Mouse (Mus musculus) stomach, embryonic 16.5 days (tissue): Measurements from ENCODE around the gene S100a16. TPM values are rescaled to one million over a fixed set of nuclear protein-coding genes. Genes with fewer than 3 reads are reported as not detected.

Experiments
- ATAC-seq: fragments of 200-750 bp; cut with Nextera tagmentation; 2 replicates; pipeline ENCODE4 v1.8.0; 2017; ENCODE audit warnings: moderate number of reproducible peaks, moderate TSS enrichment; ENCODE audit not compliant: insufficient read depth, low FRiP score
- H3K27ac ChIP-seq: fragments of 300-500 bp; sonication (generic); 2 replicates; pipeline ENCODE4 v1.5.1; 2014; ENCODE audit warnings: low read length
- H3K27me3 ChIP-seq: fragments of 300-500 bp; sonication (generic); 2 replicates; pipeline ENCODE4 v1.6.1; 2014; ENCODE audit warnings: low read length, control low read depth, mixed read lengths; ENCODE audit not compliant: control insufficient read depth, insufficient read depth
- H3K36me3 ChIP-seq: fragments of 300-500 bp; sonication (generic); 2 replicates; pipeline ENCODE4 v1.6.1; 2014; ENCODE audit warnings: low read length; ENCODE audit not compliant: control insufficient read depth, insufficient read depth
- H3K4me1 ChIP-seq: fragments of 300-500 bp; sonication (generic); 2 replicates; pipeline ENCODE4 v1.6.1; 2014; ENCODE audit warnings: low read length, control low read depth, mixed read lengths; ENCODE audit not compliant: control insufficient read depth, insufficient read depth
- H3K4me2 ChIP-seq: fragments of 300-500 bp; sonication (generic); 2 replicates; pipeline ENCODE4 v1.6.1; 2014; ENCODE audit warnings: low read depth, low read length, mixed read lengths
- H3K4me3 ChIP-seq: fragments of 300-500 bp; sonication (generic); replicated peaks from 2 replicates; pipeline ENCODE4 v1.5.1; 2014; ENCODE audit warnings: mild to moderate bottlenecking, low read length
- H3K9ac ChIP-seq: fragments of 300-500 bp; sonication (generic); 2 replicates; pipeline ENCODE4 v1.6.1; 2014; ENCODE audit warnings: low read length
- H3K9me3 ChIP-seq: fragments of 300-500 bp; sonication (generic); replicated peaks from 2 replicates; pipeline ENCODE4 v1.6.1; 2016; ENCODE audit warnings: low read length, control low read depth; ENCODE audit not compliant: control insufficient read depth
- WGBS: fragments of 180-500 bp; shearing (Covaris S2); extraction: QIAGEN DNeasy Blood & Tissue Kit; methylation state at CpG from one replicate; pipeline ENCODE4 v1.1.7; 2014; 5-methylcytosine and 5-hydroxymethylcytosine counted together
- polyA plus RNA-seq: library from polyadenylated mRNA; unstranded; fragments of >200 nt; fragmentation: Nextera tagmentation; extraction: Ambion mirVana; gene quantifications from 2 replicates; pipeline ENCODE4 v1.2.1, GENCODE M21; 2015

S100a16 gene
- polyA plus RNA-seq = 407 and 487 TPM in 2 replicates

GRCm38 (mm10) chr3:90537141-90537904 is at the start of gene S100a16:
Gene S100a16, plus strand, starts transcription at chr3:90537254.
- H3K27ac ChIP-seq = peak within 1 kb of the TSS; percentile 86
- WGBS = 31% methylated on average over 10 of the region's 10 CpGs
- no peaks in the 10 kb centered on the region for H3K36me3 ChIP-seq
- peak within 1 kb of the TSS; percentile 51 for H3K4me2 ChIP-seq
- no peaks in the 10 kb centered on the region for H3K9me3 ChIP-seq
- H3K4me1 ChIP-seq = peaks cover 13% of the 10 kb centered on the region; the same call in 1 of the 2 replicates
- H3K27me3 ChIP-seq = no peaks in the 10 kb centered on the region
- peak; percentile 86 for ATAC-seq
- peak within 1 kb of the TSS; percentile 63 for H3K9ac ChIP-seq
- H3K4me3 ChIP-seq = peak within 1 kb of the TSS; percentile 35

GRCm38 (mm10) chr3:90488576-90488975 is 48.5 kb upstream of the S100a16 start:
- H3K9me3 ChIP-seq = no peaks in the 10 kb centered on the region
- WGBS = 76% methylated on average over 6 of the region's 6 CpGs
- no peaks in the 10 kb centered on the region for H3K27me3 ChIP-seq
- no peak for ATAC-seq
- H3K4me3 ChIP-seq = no peak overlapping the region
- no peak overlapping the region for H3K4me2 ChIP-seq
- H3K27ac ChIP-seq = no peak overlapping the region
- H3K36me3 ChIP-seq = peaks cover 8% of the 10 kb centered on the region
- H3K9ac ChIP-seq = no peak overlapping the region
- peaks cover 8% of the 10 kb centered on the region for H3K4me1 ChIP-seq

GRCm38 (mm10) chr3:90490696-90491256 is 46.3 kb upstream of the S100a16 start, which contains the start of gene Snapin:
Gene Snapin, minus strand, starts transcription at chr3:90491033.
- H3K9me3 ChIP-seq = no peaks in the 10 kb centered on the region
- H3K27ac ChIP-seq = peak within 1 kb of the TSS; percentile 84
- H3K4me1 ChIP-seq = peaks cover 8% of the 10 kb centered on the region
- peak; percentile 98 for ATAC-seq
- peaks cover 11% of the 10 kb centered on the region for H3K36me3 ChIP-seq
- under 1% methylated on average over 37 of the region's 37 CpGs for WGBS
- no peaks in the 10 kb centered on the region for H3K27me3 ChIP-seq
- peak within 1 kb of the TSS; percentile 86 for H3K9ac ChIP-seq
- peak within 1 kb of the TSS; percentile 88 for H3K4me3 ChIP-seq
- peak within 1 kb of the TSS; percentile 80 for H3K4me2 ChIP-seq

GRCm38 (mm10) chr3:90491350-90491749 is 45.7 kb upstream of the S100a16 start:
- Histone ChIP-seq H3K9me3 (no peaks in the 10 kb centered on the region), H3K36me3 (peaks cover 11% of the 10 kb centered on the region), H3K9ac (no peak overlapping the region), H3K4me1 (peaks cover 8% of the 10 kb centered on the region), H3K27ac (no peak overlapping the region), H3K4me3 (no peak overlapping the region), H3K27me3 (no peaks in the 10 kb centered on the region), H3K4me2 (no peak overlapping the region)
- 34% methylated on average over 2 of the region's 2 CpGs for WGBS
- no peak for ATAC-seq

- peaks cover 8% of the 10 kb centered on the region for H3K4me1 ChIP-seq
- 46% methylated on average over 4 of the region's 4 CpGs for WGBS
- peaks cover 17% of the 10 kb centered on the region for H3K36me3 ChIP-seq
- no peak overlapping the region for H3K4me2 ChIP-seq
- no peak overlapping the region for H3K9ac ChIP-seq
- H3K4me3 ChIP-seq = no peak overlapping the region
- H3K27me3 ChIP-seq = no peaks in the 10 kb centered on the region
- ATAC-seq = no peak
- H3K27ac ChIP-seq = no peak overlapping the region
- H3K9me3 ChIP-seq = no peaks in the 10 kb centered on the region
Measured at GRCm38 (mm10) chr3:90493831-90494540, 43.1 kb upstream of the S100a16 start.

GRCm38 (mm10) chr3:90495850-90496525 is 41.1 kb upstream of the S100a16 start:
- peaks cover 19% of the 10 kb centered on the region for H3K36me3 ChIP-seq
- H3K27me3 ChIP-seq = no peaks in the 10 kb centered on the region
- WGBS = 85% methylated on average over 7 of the region's 7 CpGs
- no peak for ATAC-seq
- no peaks in the 10 kb centered on the region for H3K9me3 ChIP-seq
- H3K27ac ChIP-seq = 0 out of 2 replicates have a peak overlapping the region, but pooled peaks have one; percentile 2
- no peak overlapping the region for H3K9ac ChIP-seq
- no peak overlapping the region for H3K4me2 ChIP-seq
- H3K4me1 ChIP-seq = no peaks in the 10 kb centered on the region
- H3K4me3 ChIP-seq = no peak overlapping the region

GRCm38 (mm10) chr3:90497597-90497996 is 39.5 kb upstream of the S100a16 start:
- Histone ChIP-seq H3K27me3 (no peaks in the 10 kb centered on the region), H3K4me3 (no peak overlapping the region), H3K36me3 (peaks cover 23% of the 10 kb centered on the region), H3K9me3 (no peaks in the 10 kb centered on the region), H3K4me2 (no peak overlapping the region), H3K27ac (no peak overlapping the region), H3K4me1 (no peaks in the 10 kb centered on the region), H3K9ac (no peak overlapping the region)
- ATAC-seq = no peak

GRCm38 (mm10) chr3:90503444-90503843 is 33.6 kb upstream of the S100a16 start:
- Histone ChIP-seq H3K9ac (no peak overlapping the region), H3K4me3 (no peak overlapping the region), H3K4me2 (no peak overlapping the region), H3K9me3 (no peaks in the 10 kb centered on the region), H3K27ac (peak overlapping the region; percentile 13; the same call in 1 of the 2 replicates), H3K36me3 (peaks cover 25% of the 10 kb centered on the region), H3K27me3 (no peaks in the 10 kb centered on the region), H3K4me1 (peaks cover 16% of the 10 kb centered on the region)
- WGBS = 64% methylated on average over 4 of the region's 4 CpGs
- peak; percentile 80; the same call in 1 of the 2 replicates for ATAC-seq
